Mouse (Mus musculus) common myeloid progenitor, adult 5-6 weeks (primary cell): ENCODE measurements at regions not wholly inside any gene's neighbourhood (a gene's known extent, or its start where the extent isn't known, plus 50 kb on each side); places are given as distances from the start of the nearest gene placed in this dataset.

Experiments used
- ATAC-seq: replicated peaks from 2 replicates; pipeline ENCODE4 v1.8.0; 2016; ENCODE audit warnings: low read depth, mild to moderate bottlenecking, moderate TSS enrichment, inconsistent platforms; ENCODE audit not compliant: poor library complexity, severe bottlenecking

DNA sequence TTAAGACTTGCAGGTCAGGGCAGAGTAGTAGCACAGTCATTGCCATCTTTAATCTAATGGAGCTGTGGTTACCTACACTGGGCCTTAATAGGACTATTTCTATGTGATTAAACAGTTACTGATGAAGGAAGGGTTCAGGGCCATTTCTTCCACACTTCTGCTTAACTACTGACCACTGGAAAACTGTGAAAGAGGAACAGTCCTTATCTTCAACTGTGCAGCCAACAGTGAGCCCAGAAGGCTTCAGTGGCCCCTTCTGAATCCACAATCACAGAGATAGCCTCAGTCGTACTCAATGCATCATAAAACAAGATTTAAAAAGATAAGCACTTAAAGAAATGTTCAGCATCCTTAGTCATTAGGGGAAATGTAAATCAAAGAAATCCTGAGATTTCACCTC lies 315.6 kb downstream of the Pih1d3 start:
- peak; percentile 58 for ATAC-seq
